Comparison of ENCODE assay signal across 7 mouse cellular contexts in genomic region chr6:98949286-98949685, GRCm38 (mm10).
DNase-seq lines count a peak whose midpoint lies in the region; ATAC-seq lines count a peak whose summit lies in the region.

No protein-coding gene starts in this region.

- H3K9me3 ChIP-seq in lung, embryonic 15.5 days = no peaks in the 10 kb centered on the region
- no peaks in the 10 kb centered on the region for H3K9me3 ChIP-seq in intestine, embryonic 15.5 days

- H3K9ac ChIP-seq in lung, embryonic 15.5 days = no peak overlapping the region
- no peak overlapping the region for H3K9ac ChIP-seq in intestine, embryonic 15.5 days

- DNase-seq in lung, postnatal 14 days = no peak
- peak; percentile 25 for DNase-seq in gastrocnemius, postnatal 14 days
- DNase-seq in retina, embryonic 14.5 days (ENCODE audit: low spot score) = peak; percentile 15
- DNase-seq in spleen, postnatal 14 days (ENCODE audit: low spot score in 2 of 2) = no peak
- no peak for DNase-seq in cerebellum, adult 9-11 months

- peaks cover 17% of the 10 kb centered on the region; the same call in 1 of the 2 replicates for H3K36me3 ChIP-seq in lung, embryonic 15.5 days
- H3K36me3 ChIP-seq in intestine, embryonic 15.5 days = 0 out of 2 replicates have a peak, but pooled peaks cover 4% of the 10 kb centered on the region

- H3K4me3 ChIP-seq in lung, embryonic 15.5 days = no peak overlapping the region
- H3K4me3 ChIP-seq in intestine, embryonic 15.5 days (replicated peaks) = no peak overlapping the region

- peaks cover 52% of the 10 kb centered on the region for H3K4me1 ChIP-seq in lung, embryonic 15.5 days
- peaks cover 33% of the 10 kb centered on the region for H3K4me1 ChIP-seq in intestine, embryonic 15.5 days (replicated peaks)

- no peak for ATAC-seq in lung, embryonic 15.5 days (ENCODE audit: borderline replicate concordance, extremely low read depth, low FRiP score, low TSS enrichment)
- 0 out of 2 replicates have a peak, but pooled peaks have one; percentile 4 for ATAC-seq in intestine, embryonic 15.5 days

- H3K27me3 ChIP-seq in lung, embryonic 15.5 days = no peaks in the 10 kb centered on the region
- no peaks in the 10 kb centered on the region for H3K27me3 ChIP-seq in intestine, embryonic 15.5 days (replicated peaks)

- peak overlapping the region; percentile 90 for H3K27ac ChIP-seq in lung, embryonic 15.5 days
- H3K27ac ChIP-seq in intestine, embryonic 15.5 days = peak overlapping the region; percentile 87

- 34% methylated on average over 7 of the region's 7 CpGs for WGBS in lung, embryonic 15.5 days
- WGBS in intestine, embryonic 15.5 days = 37% methylated on average over 7 of the region's 7 CpGs

- intact Hi-C loops in gastrocnemius, postnatal 14 days (cut with DNase I; ENCODE audit: low total_unique reads) = no loop called here

- peak overlapping the region; percentile 17; the same call in 1 of the 2 replicates for H3K4me2 ChIP-seq in lung, embryonic 15.5 days
- H3K4me2 ChIP-seq in intestine, embryonic 15.5 days (replicated peaks) = no peak overlapping the region

Comparison
In these comparisons a context has a peak if more than half of its experiments do, and no peak if none do; other contexts are left out.
1. DNase-seq: peak in gastrocnemius, postnatal 14 days (single experiment) and retina, embryonic 14.5 days (single experiment); none in lung, postnatal 14 days (single experiment), spleen, postnatal 14 days (0 of 2) and cerebellum, adult 9-11 months (single experiment).